Mouse (Mus musculus) 416B (cell line): Measurements from ENCODE around the gene Babam2.

Source experiments
- DNase-seq: peaks from one replicate; pipeline ENCODE4 v3.0.0; 2011; ENCODE audit warnings: low read depth

Babam2 gene

GRCm38 (mm10) chr5:31997189-31997954 is 299.9 kb downstream of the Babam2 start:
- DNase-seq, result no peak

- DNase-seq, result peak; percentile 14
These were observed 301.3 kb downstream of the Babam2 start for GRCm38 (mm10) chr5:31998806-31999205.

GRCm38 (mm10) chr5:32000076-32000475 is 302.6 kb downstream of the Babam2 start:
- DNase-seq, result no peak

- no peak for DNase-seq
These were observed 303.8 kb downstream of the Babam2 start for GRCm38 (mm10) chr5:32001266-32001665.

GRCm38 (mm10) chr5:32001771-32002170 is 304.3 kb downstream of the Babam2 start:
- no peak for DNase-seq

GRCm38 (mm10) chr5:32008401-32008800 is 310.9 kb downstream of the Babam2 start:
- no peak for DNase-seq

- no peak for DNase-seq
These were observed 312.6 kb downstream of the Babam2 start for GRCm38 (mm10) chr5:32010056-32010455.

GRCm38 (mm10) chr5:32013053-32013452 is 315.6 kb downstream of the Babam2 start:
- no peak for DNase-seq

- DNase-seq, result no peak
These were observed 317.3 kb downstream of the Babam2 start for GRCm38 (mm10) chr5:32014786-32015185.

- peak; percentile 57 for DNase-seq
These were observed 318.5 kb downstream of the Babam2 start for GRCm38 (mm10) chr5:32015949-32016478.

- no peak for DNase-seq
These were observed 320.2 kb downstream of the Babam2 start for GRCm38 (mm10) chr5:32017686-32018085.

- no peak for DNase-seq
These were observed 320.8 kb downstream of the Babam2 start for GRCm38 (mm10) chr5:32018276-32018675.

- DNase-seq, result no peak
These were observed 332.4 kb downstream of the Babam2 start for GRCm38 (mm10) chr5:32029834-32030433.

- no peak for DNase-seq
These were observed 335.7 kb downstream of the Babam2 start for GRCm38 (mm10) chr5:32033185-32033584.

GRCm38 (mm10) chr5:32033621-32034020 is 336.1 kb downstream of the Babam2 start:
- DNase-seq, result no peak

- DNase-seq, result no peak
These were observed 337.1 kb downstream of the Babam2 start for GRCm38 (mm10) chr5:32034475-32035054.

- DNase-seq, result peak; percentile 68
These were observed 338.3 kb downstream of the Babam2 start for GRCm38 (mm10) chr5:32035721-32036320.

GRCm38 (mm10) chr5:32036896-32037295 is 339.4 kb downstream of the Babam2 start:
- no peak for DNase-seq

GRCm38 (mm10) chr5:32037546-32037945 is 340.1 kb downstream of the Babam2 start:
- no peak for DNase-seq

- no peak for DNase-seq
These were observed 341.5 kb downstream of the Babam2 start for GRCm38 (mm10) chr5:32038994-32039393.

- DNase-seq, result no peak
These were observed 342.0 kb downstream of the Babam2 start for GRCm38 (mm10) chr5:32039511-32039910.

- no peak for DNase-seq
These were observed 345.7 kb downstream of the Babam2 start for GRCm38 (mm10) chr5:32043153-32043552.

- DNase-seq, result no peak
These were observed 346.5 kb downstream of the Babam2 start for GRCm38 (mm10) chr5:32043996-32044395.
